Mouse (Mus musculus) activated CD4-positive, CD25-positive, alpha-beta regulatory T cell, adult 4 months (primary cell): Measurements from ENCODE around the gene Eci1. TPM values are rescaled to one million over a fixed set of nuclear protein-coding genes. Genes with fewer than 3 reads are reported as not detected.
A peak's percentile ranks its signal among the peaks of the same experiment; 100 is the strongest.
"Not testable (repeated sequence)": the region's sequence is repeated elsewhere in the genome, so short reads cannot be mapped to it uniquely, and the experiment has no call there.

Source experiments
- ATAC-seq: one replicate; pipeline ENCODE4 v1.8.0; 2017
- polyA plus RNA-seq, 2 experiments: library from polyadenylated mRNA; unstranded; fragments of 100-300 nt; shearing (Covaris generic); gene quantifications; one replicate each; pipeline ENCODE4 v1.2.1; 2017

Gene Eci1
- polyA plus RNA-seq, 2 experiments from 2014 or later = 57.0 to 77.2 TPM

DNA sequence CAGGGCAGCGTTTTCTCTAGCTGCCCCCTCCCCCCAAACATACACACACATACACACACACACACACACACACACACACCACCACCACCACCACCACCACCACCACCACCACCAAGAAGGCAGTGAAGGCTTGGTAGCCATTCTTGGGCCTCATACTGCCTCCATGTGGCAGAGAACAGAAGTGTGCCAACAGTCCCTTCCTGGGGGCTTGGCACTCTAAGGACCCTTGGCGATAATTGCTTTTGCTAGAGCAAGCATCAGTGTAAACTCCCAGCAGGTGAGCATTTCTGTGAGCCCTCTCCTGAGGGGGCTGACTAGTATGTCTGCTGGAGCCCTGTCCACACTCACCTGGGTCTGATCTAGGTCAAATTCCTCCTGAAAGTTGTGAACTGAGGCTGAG is 14.7 kb downstream of the Eci1 start:
- ATAC-seq = no peak

DNA sequence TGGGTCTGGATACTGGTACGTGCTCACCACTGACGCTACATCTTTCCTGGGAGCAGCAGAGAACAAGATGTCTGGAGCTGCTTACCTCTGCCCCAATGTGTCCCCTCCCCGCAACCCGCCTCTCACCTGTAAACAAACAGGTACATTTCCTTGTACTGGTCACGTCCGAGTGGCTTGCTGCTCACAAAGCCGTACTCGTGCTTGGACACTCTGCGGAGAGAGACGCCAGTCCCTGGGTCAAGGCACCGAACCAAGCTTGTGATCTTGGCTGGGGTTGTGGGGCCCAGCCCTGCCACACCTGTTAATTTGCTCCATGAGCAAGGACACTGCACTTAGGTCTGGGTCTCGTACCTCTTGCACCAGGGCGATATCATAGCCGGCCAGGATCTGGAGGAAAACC is 15.7 kb downstream of the Eci1 start:
- no peak for ATAC-seq

DNA sequence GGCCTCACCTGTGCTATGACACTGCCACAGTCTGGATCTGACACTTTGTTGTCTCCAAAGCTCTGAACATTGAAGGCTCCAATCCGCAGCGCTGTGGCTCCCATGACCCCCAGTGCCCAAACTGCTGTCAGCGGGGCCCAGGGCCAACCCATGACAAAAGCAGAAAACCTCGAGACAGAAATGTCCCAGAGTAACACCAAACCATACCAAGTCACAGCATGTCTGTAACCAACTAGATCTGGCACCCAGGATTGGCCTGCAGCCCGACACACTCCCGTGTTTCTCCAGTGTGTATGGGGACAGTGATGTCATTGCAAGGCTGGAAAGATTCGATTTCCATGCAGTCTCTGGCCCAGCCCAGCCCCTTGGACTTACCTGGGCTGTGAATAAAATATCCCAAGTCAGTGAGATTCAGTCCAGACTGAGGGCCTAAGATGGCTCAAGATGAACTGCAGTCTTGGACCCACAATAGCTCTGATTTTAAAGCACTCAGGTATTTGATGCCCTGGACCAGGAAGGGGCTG is 16.3 kb downstream of the Eci1 start, which contains the start of gene Dnase1l2:
Dnase1l2 (minus strand) TSS at position 474 of the 524 bp plus-strand sequence.
- no peak for ATAC-seq

DNA sequence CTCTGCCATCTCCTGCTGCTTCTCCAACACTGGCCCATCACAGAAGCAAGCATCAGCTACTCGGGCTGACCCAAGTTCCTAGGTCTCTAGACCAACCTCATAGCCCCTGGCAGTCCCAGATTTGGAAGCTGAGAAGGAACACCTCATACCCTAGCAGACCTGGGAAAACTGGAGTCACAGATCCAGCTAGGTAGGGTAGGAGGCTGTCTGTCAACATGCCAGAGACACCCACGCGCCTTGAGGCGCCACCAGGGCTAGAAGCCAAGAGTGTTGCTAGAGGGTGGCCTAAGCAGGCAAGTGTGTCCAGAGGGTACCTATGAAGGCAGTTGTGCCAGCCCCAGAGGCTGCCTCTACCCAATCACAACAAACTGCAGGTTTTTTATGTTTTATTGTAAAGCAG is 17.0 kb downstream of the Eci1 start:
- no peak for ATAC-seq

DNA sequence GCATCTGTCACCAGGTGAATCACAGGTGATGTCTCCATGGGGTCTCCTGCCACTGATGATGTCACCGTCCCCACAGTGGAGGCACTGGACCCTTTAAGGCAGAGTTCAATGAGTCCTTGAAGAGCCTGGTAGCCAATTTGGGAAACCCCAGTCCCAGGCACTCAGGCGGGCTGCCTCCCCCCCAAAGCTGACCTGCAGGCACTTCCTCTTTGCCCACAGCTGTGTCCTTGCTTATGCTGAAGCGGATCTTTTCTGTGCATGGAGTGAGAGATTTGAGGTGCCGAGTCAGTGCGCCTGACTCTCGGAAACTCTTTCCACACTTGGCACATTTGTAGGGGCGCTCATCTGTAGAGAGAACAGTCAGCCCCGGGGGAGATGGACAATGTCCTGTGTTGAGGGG is 20.1 kb downstream of the Eci1 start:
- ATAC-seq = no peak

DNA sequence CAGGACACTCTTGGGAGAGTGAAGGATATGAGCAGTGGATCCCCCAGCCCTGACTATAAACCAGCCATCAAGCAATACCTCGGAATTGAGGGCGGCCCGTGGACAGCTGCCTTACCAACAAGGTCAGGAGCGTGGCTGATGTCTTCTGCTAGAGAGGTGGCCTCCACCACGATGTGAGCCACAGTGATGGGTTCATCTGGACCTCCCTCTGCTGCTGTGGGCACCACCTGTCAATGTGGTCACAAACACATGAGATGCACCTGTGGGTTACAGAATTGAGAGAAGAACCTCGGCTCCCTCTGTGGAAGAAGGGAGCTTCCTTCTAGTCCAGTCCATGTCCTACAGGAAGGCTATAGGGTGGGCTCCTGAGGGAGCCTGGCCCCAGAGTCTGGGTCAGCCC is 23.1 kb downstream of the Eci1 start:
- ATAC-seq = no peak

DNA sequence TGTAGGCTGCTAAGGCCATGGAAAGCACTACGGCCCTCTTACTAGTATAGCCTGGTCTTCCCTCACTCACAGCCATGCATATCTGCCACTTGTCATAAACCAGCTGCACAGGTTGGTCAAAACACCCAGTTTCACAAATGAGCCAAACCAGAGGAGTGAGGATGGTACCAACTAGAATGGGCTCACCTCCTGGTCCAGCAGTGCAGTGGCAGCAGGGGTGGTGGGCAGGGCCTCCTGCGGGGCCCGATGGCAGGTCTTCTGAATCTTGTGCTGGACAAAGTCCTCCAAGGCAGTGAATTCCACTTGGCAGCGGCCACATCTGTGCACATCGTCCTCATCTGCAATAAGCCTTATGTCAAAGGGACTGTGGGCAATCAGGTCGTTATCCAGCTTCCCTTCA is 24.8 kb downstream of the Eci1 start:
- no peak for ATAC-seq

DNA sequence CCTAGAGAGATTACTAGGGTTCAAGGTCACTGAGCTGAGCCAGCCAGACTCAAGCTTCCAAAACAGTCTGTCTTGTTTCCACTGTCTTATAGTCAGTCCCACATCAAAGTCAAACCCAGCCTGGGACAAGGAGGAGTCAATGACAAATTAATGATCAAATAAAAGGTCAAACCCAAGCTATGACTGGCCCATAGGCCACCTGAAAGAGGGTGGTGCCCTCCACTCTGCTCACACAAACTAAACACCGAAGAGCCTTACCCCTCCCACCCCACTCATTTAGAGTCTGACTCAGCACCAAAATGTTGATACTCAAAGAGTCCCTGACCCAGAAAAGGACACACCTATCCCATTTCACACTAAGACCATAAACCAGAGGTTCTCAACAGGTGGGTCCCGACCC is 26.9 kb downstream of the Eci1 start:
- ATAC-seq = no peak

DNA sequence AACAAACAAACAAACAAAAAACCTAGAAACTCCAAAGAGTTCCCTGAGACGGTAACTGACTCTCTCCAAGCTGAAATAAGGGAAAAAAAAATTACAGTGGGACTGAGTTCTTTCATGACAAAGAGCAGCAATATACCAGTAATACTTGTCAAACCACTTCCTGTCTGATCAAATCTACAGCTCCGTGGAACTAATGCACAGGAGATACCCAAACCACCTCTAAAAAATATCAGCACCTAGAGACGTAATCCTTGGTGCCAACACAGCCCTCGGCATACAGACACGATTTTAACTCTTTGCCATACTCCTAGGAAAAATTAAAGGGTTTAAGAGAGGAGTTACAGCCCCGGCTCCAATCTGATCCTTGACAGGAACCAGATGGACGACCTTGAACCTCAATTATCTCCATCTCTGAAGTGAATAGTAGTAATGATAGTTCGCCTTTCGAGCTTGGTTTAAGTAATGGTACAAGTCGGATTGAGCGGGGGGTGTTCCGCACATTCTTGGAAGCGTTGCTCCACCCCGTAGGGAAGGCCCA is 27.8 kb downstream of the Eci1 start:
- ATAC-seq = peak; percentile 62

DNA sequence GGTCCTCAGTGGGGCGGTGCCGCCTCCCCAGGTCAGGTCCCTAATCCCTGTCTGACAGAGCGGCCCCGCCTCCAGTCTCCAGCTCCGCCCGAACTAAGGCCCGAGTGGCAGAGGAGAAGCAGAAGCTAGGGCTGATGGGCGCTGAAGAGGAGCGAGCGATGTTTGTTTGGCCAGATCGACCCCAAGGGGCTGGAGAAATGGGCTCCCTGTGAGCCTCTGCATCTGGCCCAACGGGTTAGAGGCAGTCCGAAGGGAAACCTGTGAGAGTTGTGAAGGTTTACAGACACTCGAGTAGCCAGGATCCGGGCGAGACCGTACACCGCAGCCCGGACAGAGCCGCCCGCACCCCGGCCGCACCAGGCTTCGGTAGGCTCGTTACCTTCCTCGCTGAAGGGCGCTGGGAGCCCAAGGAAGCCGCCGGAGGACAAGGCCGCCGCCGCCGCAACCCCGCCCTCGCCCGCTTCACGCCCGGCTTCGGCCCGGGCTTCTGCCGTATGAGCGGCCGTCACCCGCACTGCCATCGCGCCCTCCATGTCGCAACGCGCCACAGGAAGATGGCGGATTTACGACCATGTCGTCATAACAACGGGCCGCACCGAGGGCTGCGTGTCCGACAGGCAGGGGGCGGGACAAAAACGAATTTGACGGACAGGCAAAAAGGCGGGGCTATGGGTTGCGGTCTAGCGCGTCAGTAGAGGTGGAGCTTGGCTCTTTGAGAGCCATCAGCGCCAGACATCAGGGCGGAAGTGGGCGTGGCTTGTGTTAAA is 28.5 kb downstream of the Eci1 start:
- peak; percentile 90 for ATAC-seq

DNA sequence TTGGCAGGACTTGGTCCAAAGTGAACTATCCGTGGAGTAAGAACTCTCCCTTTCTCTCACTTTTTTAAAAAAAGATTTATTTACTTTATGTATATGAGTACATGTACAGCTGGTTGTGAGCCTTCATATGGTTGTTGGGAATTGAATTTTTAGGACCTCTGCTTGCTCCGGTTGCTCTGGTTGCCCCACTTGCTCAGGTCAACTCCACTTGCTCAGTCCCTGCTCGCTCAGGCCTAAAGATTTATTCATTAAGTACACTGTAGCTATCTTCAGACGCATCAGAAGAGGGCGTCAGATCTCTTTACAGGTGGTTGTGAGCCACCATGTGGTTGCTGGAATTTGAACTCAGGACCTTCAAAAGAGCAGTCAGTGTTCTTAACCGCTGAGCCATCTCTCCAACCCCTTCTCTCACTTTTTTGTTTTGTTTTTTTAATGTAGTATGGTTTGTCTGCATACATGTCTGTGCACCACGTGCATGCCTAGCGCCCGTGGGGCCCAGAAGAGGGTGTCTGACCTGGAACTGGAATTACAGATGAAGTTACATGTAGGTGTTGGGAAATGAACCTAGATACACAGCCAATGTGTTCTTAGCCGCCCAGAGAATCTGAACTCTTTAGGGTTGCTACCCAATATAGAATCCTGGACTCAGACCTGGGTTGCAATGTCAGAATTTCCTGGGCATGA is 29.2 kb downstream of the Eci1 start:
- not testable (repeated sequence) for ATAC-seq

DNA sequence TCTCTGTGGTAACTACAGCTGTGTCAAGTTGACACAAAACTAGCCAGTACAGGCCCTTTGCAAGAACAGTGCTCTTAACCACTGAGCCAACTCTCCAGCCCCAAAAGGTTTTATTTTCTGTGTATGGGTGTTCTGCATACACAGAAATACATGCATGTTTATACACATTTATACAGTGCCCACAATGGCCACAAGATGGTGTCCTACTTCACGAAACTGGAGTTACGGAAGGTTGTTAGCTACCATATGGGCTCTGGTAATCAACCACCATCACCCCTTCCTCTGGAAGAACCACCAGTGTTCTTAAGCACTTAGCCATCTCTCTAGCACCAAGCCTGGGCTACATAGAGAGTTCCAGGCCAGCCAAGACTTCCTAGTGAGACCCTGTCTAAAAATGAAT is 35.1 kb downstream of the Eci1 start:
- peak; percentile 72 for ATAC-seq

DNA sequence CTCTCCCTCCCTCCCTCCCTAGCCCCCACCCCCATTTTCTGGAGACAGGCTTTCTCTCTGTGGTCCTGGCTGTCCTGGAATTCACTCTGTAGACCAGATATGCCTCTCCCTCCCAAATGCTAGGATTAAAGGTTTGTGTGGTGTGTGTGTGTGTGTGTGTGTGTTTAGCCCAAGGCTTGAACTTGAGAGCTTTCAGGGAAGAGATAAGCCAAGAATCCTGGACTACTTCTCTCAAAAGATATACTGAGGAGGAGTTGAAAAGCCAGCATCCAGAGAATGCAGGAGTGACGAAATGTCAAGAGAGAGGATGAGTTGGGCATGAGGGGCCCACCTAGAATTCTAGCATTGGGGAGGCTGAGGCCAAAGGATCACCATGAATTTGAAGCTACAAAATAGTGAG is 36.5 kb downstream of the Eci1 start:
- no peak for ATAC-seq

DNA sequence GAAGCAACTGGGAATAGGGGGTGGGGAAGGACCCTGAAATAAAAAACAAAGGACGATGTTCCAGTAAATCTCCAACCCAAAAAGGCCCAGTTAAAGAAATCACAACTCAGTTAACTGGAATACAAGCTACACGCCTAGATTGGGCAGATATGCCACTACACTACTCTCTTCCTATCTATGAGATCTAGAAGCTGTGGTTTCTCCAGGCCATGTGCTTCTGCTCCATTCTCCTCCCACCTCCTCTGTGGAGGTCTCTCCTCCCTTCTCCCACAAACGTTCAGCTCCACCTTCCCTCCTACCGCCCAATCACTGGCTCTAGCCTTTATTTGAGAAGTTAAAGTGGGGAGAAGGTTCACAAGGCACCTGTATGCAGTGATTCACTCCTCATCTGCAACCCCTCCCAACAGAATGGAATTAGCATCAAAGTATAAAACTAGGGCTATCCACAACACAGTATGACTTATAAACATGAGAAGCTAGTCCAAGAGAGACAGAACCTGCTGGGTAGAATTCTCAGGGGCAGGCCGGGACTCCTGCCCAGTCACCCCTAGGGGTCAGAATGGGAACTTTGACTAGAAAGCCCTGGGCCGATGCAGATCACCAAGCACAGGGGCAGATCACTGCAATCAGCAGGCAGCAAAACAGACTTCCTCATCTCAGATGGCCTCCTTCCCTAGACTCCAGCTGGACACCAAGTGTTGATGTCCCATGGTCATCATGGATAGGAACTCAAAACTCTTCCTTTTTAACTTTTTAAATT is 37.1 kb downstream of the Eci1 start:
- peak; percentile 69 for ATAC-seq

DNA sequence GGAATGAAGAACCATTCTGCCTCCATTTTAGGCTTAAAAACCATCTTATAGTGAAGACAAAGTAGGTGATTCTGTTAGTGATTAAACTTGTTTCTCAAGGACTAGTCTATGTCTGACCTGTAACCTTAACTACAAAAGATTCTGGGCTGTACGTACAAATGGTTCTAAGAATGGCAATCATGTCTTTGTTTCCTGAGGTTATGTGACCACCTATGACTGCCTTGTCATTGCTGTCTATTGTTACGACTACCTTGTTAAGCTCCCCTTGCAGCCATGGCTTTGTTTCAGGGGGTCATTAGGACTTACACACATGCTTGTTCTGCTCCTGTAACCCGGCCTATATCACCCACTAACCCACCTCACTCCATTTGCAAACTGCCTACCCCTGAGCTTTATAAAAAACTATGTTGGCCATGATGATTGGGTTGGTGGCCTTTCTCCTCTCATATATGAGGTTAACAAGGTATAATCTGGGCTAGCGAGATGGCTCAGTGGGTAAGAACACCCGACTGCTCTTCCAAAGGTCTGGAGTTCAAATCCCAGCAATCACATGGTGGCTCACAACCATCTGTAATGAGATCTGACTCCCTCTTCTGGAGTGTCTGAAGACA is 42.3 kb downstream of the Eci1 start:
- ATAC-seq = no peak

DNA sequence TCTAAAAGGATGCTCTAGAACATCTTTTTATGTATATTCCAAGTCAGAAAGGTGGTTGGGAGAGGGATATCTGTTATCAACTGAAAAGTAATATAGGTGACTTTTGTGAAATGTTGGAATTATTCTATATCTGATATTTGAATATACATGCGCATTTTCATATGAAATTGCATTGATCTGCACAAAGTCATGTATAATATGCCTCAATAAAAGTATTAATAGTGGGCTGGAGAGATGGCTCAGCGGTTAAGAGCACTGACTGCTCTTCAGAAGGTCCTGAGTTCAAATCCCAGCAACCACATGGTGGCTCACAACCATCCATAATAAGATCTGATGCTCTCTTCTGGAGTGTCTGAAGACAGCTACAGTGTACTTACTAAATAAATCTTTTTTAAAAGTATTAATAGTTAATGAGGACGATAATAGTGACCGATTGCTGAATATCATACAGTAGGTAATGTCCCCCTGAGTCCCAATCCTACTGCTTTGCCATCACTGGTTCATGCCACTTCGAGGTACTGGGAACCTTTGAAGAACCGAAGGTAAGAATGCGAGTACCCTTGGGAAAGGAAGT is 43.0 kb downstream of the Eci1 start:
- ATAC-seq = no peak

DNA sequence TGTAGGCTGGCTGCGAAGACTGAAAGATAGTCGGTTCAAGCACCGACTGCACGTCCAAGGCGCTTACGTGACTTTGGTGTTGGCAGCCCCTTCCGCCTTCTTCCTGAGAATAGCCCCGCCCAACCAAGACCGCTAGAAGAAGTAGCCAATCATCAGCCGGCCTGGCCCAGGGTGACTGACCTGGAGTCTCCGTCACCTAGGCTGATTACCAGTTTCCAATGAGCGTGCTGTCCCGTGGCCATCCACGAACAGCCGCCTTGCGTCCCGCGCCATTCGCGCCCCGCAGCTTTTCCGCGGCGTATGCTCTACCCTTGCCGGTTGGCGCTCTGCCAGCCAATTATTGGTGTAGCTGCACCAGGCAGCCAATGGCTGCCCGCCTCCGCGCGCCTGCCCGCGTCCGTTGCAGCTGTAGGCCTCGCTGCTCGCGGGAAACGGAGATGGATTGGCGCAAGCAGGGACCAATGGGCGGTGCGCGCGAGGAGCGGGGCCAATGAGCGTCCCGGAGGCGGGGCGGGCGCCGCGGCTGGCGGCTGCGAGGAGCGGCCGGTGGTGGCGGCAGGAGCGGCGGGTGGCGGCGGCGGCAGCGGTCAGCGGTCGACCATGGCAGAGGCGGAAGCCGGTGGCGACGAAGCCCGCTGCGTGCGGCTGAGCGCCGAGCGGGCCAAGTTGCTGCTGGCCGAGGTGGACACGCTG is 43.6 kb downstream of the Eci1 start, which contains the start of the genes E4f1 and Pgp:
E4f1 (minus strand) TSS at position 404 of the 693 bp plus-strand sequence.
Pgp (plus strand) TSS at position 483 of the 693 bp plus-strand sequence.
- ATAC-seq = peak; percentile 97

DNA sequence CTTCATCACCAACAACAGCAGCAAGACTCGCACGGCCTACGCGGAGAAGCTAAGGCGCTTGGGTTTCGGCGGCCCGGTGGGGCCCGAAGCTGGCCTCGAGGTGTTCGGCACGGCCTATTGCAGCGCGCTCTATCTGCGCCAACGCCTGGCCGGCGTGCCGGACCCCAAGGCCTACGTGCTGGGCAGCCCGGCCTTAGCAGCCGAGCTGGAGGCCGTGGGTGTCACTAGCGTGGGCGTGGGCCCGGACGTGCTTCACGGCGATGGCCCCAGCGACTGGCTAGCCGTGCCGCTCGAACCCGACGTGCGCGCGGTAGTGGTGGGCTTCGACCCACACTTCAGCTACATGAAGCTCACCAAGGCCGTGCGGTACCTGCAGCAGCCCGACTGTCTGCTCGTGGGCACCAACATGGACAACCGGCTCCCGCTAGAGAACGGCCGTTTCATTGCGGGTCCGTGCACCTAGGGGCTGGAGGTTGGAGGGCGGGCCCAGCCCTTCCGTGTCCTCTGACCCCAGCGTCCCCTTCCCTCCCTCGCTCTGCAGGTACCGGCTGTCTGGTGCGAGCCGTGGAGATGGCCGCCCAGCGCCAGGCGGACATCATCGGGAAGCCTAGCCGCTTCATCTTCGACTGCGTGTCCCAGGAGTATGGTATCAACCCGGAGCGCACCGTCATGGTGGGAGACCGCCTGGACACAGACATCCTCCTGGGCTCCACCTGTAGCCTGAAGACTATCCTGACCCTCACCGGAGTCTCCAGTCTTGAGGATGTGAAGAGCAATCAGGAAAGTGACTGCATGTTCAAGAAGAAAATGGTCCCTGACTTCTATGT is 44.5 kb downstream of the Eci1 start:
- ATAC-seq = no peak

DNA sequence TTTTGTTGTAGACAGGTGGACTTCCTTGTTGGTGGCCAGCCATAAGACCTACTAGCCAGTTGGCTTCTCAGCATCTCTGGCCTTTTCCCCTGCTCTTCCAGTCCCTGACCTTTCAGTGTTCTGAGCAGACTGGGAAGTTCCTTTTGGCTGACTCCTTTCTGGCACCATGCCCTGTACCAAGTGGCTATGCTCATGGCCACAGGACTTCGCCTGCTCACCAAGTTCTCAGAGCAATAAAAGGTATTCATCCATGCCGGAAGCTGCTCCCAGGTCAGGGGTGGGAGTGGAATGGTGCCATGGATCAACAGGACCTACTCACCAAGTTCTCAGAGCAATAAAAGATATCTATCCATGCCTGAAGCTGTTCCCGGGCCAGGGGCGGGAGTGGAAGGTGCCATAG is 46.1 kb downstream of the Eci1 start:
- no peak for ATAC-seq

DNA sequence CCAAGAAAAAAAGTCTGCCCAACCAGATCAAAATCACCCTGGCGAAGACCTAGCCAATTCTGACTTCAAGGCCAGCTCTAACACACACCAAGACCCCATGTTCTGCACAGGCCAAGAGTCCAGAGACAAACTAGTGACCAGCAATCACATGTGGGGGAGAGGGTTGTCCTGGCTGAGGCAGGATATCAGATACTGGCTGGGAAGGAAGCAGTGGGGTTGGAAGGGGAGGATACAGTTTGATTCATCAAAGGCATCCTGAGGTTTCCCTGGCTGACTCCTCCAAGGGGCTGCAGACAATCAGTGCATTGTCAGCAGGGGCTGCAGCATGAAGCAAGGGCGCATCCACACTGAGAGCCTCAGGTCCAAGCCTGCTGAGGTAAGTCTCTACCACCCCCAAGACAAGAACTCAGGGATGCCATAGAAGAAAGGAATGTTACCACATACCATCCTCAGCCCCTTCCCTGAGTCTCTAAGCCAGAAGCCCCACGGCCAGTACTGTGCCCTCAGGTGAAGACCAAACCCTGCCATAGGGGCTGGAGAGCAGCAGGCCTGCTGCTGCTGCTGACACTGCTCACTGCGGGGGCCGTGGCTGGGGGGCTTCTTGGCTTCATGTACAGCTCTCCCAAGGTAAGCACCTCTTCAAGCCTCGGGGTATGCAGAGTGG is 47.3 kb downstream of the Eci1 start, which contains the start of gene Bricd5:
Bricd5 (plus strand) TSS at position 273 of the 664 bp plus-strand sequence.
- ATAC-seq = no peak
